Mouse (Mus musculus) forebrain, embryonic 11.5 days (tissue): ENCODE results near the gene Shisa5. TPM values are rescaled to one million over a fixed set of nuclear protein-coding genes. Genes with fewer than 3 reads are reported as not detected.

Experiments
- ATAC-seq: fragments of 200-750 bp; cut with Nextera tagmentation; replicated peaks from 2 replicates; pipeline ENCODE4 v1.8.0; 2017; ENCODE audit warnings: moderate TSS enrichment; ENCODE audit not compliant: low FRiP score
- DNase-seq: peaks from one replicate; pipeline ENCODE4 v3.0.0-alpha.2; 2017; ENCODE audit warnings: low spot score
- H3K27ac ChIP-seq: fragments of 300-500 bp; sonication (generic); 2 replicates; pipeline ENCODE4 v1.5.1; 2014; ENCODE audit warnings: low read depth, low read length
- H3K27me3 ChIP-seq: fragments of 300-500 bp; sonication (generic); 2 replicates; pipeline ENCODE4 v1.6.1; 2014; ENCODE audit warnings: mild to moderate bottlenecking, low read length, mixed read lengths; ENCODE audit not compliant: control insufficient read depth, insufficient read depth
- H3K36me3 ChIP-seq: fragments of 300-500 bp; sonication (generic); 2 replicates; pipeline ENCODE4 v1.6.1; 2014; ENCODE audit warnings: mild to moderate bottlenecking, low read length, moderate library complexity, mixed read lengths; ENCODE audit not compliant: control insufficient read depth, insufficient read depth
- H3K4me1 ChIP-seq: fragments of 300-500 bp; sonication (generic); replicated peaks from 2 replicates; pipeline ENCODE4 v1.6.1; 2014; ENCODE audit warnings: low read length, mixed read lengths; ENCODE audit not compliant: control insufficient read depth, insufficient read depth
- H3K4me2 ChIP-seq: fragments of 300-500 bp; sonication (generic); 2 replicates; pipeline ENCODE4 v1.6.1; 2014; ENCODE audit warnings: low read depth, mild to moderate bottlenecking, low read length, moderate library complexity, mixed read lengths; ENCODE audit not compliant: severe bottlenecking
- H3K4me3 ChIP-seq: fragments of 300-500 bp; sonication (generic); 2 replicates; pipeline ENCODE4 v1.5.1; 2014; ENCODE audit warnings: low read depth, low read length
- H3K9ac ChIP-seq: fragments of 300-500 bp; sonication (generic); 2 replicates; pipeline ENCODE4 v1.6.1; 2014; ENCODE audit warnings: low read length
- H3K9me3 ChIP-seq: fragments of 300-500 bp; sonication (generic); 2 replicates; pipeline ENCODE4 v1.6.1; 2016; ENCODE audit warnings: low read length, mixed read lengths; ENCODE audit not compliant: control insufficient read depth
- WGBS: fragments of 180-500 bp; shearing (Covaris S2); extraction: QIAGEN DNeasy Blood & Tissue Kit; methylation state at CpG from one replicate; pipeline ENCODE4 v1.1.7; 2014; 5-methylcytosine and 5-hydroxymethylcytosine counted together
- polyA plus RNA-seq: library from polyadenylated mRNA; unstranded; fragments of >200 nt; fragmentation: Nextera tagmentation; extraction: Ambion mirVana; gene quantifications from 2 replicates; pipeline ENCODE4 v1.2.1, GENCODE M21; 2014

Shisa5 gene
- 30.4 and 33.9 TPM in 2 replicates for polyA plus RNA-seq

DNA sequence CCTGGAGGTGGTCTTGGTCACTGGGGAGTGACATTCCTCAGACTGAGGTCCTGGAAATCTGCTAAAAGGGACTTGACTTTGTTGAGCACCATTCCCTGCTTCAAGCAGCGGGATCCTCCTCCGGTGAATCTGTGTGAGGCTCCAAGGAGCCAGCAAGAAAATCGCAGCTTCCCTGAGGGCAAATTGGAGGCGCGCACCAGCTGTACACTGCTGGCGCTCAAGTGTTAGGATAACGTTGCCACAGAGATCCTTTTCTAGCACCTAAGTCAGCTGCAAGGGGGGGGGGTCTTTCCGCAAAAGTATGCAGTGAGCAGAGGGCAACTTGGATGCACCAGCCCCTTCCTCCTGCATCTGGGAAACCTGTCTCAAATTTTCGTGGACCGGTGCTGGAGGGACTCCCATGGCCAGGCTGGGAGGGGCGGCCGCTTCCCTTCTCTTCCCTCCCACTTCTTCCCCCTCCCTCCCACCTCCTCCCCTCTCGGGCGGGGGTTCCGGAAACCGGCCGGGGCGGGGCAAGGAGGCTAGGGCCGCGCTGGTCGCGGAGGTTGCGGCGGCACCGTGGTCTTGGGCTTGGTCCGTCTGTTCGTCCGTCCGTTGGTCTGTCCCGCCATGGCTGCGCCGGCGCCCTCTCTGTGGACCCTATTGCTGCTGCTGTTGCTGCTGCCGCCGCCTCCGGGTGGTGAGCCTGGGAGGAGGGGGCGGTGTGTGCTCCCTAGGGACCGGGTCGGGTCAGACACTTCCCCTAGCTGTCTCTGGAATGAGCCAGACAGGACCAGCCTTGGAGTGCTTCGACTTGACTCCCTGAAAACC lies at the start of gene Shisa5:
Gene Shisa5 (plus strand): TSS at position 480 of the 810 bp plus-strand sequence.
- Histone ChIP-seq H3K4me3 (peak within 1 kb of the TSS; percentile 59), H3K9ac (peak within 1 kb of the TSS; percentile 79), H3K9me3 (no peaks in the 10 kb centered on the region), H3K27me3 (no peaks in the 10 kb centered on the region), H3K4me2 (peak within 1 kb of the TSS; percentile 90), H3K4me1 (no peaks in the 10 kb centered on the region), H3K27ac (no peak within 1 kb of the TSS), H3K36me3 (no peaks in the 10 kb centered on the region)
- ATAC-seq (peak; percentile 87), DNase-seq (peak; percentile 87)
- under 1% methylated on average over 33 of the region's 40 CpGs for WGBS

GRCm38 (mm10) chr9:108989802-108990461 lies 48.4 kb upstream of the Shisa5 start:
- no peak for ATAC-seq
- 88% methylated on average over 4 of the region's 4 CpGs for WGBS
- H3K27ac ChIP-seq: no peak overlapping the region

DNA sequence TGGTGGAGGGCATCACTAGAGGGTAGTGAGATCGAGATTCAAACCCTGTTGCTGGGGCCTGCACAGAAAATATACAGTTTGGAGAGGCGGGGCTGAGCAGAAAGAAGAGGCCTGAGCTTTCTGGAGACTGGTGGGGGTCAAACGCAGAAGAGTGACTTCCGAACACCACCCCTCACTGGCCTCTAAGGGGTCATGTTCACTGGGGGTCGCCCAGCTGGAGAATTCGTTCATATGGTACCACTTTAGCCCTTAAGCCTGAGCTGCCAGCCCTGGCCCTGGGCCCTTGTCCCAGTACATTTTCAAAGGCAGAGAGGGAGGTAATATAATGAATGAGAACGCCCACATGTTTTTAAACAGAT lies 47.9 kb upstream of the Shisa5 start:
- Histone ChIP-seq H3K4me3 (no peak overlapping the region), H3K4me1 (no peaks in the 10 kb centered on the region), H3K27ac (no peak overlapping the region)

More at GRCm38 (mm10) chr9:108989802-108990461, 48.4 kb upstream of the Shisa5 start:
- no peak for DNase-seq
- H3K4me2 ChIP-seq: no peak overlapping the region
- no peaks in the 10 kb centered on the region for H3K9me3 ChIP-seq
- H3K9ac ChIP-seq: no peak overlapping the region
- H3K4me3 ChIP-seq: no peak overlapping the region
- no peaks in the 10 kb centered on the region for H3K27me3 ChIP-seq
- no peaks in the 10 kb centered on the region for H3K4me1 ChIP-seq
- H3K36me3 ChIP-seq: no peaks in the 10 kb centered on the region

DNA sequence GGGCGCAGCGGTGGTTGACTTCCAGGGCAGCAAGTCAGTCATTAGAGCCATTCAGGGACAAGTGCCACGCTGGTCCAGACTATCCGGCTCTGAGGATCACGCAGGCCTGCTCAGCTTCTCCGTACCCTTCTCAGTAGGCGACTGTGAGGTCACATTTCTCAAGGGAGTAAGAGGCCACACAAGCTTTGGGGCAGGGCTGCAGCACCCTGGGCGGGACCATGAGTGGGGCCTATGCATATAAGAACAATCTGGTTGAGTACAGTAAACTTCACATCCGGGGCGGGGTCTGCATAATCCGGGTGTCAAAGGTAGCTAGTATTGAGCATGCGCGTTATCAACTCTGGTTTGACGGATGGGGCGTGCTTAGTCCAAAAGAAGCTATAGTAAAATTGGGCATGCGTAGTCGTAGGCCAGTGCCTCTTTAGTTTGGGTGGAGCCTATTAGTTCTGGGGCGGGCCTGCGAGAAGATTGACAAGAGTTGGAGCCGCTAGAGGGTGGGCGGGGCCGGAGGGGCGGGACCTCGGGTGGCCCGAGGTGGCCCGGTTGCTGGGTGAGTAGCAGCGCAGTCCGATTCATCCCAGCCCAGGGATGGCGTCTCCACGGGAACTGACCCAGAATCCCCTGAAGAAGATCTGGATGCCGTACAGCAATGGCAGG lies 46.8 kb upstream of the Shisa5 start, which contains the start of gene Pfkfb4:
Gene Pfkfb4 (plus strand): TSS at position 351 of the 657 bp plus-strand sequence.
- peak within 1 kb of the TSS; percentile 48 for H3K4me3 ChIP-seq
- H3K27ac ChIP-seq: peak within 1 kb of the TSS; percentile 65
- peak within 1 kb of the TSS; percentile 65 for H3K9ac ChIP-seq
- WGBS: under 1% methylated on average over 31 of the region's 31 CpGs
- ATAC-seq (peak; percentile 96), DNase-seq (peak; percentile 97)
- H3K4me1 ChIP-seq: no peaks in the 10 kb centered on the region
- H3K4me2 ChIP-seq: peak within 1 kb of the TSS; percentile 72
- no peaks in the 10 kb centered on the region for H3K27me3 ChIP-seq
- H3K36me3 ChIP-seq: no peaks in the 10 kb centered on the region
- no peaks in the 10 kb centered on the region for H3K9me3 ChIP-seq

More for the DNA sequence above, 47.9 kb upstream of the Shisa5 start:
- ATAC-seq (no peak), DNase-seq (no peak)
- WGBS: 69% methylated on average over 7 of the region's 7 CpGs
- no peak overlapping the region for H3K4me2 ChIP-seq
- no peaks in the 10 kb centered on the region for H3K36me3 ChIP-seq
- H3K9me3 ChIP-seq: no peaks in the 10 kb centered on the region
- no peaks in the 10 kb centered on the region for H3K27me3 ChIP-seq
- H3K9ac ChIP-seq: no peak overlapping the region

GRCm38 (mm10) chr9:108992085-108992469 lies 46.3 kb upstream of the Shisa5 start:
- ATAC-seq (no peak; the same call in 1 of the 2 replicates), DNase-seq (no peak)
- 7% methylated on average over 18 of the region's 18 CpGs for WGBS
- Histone ChIP-seq H3K4me2 (peak overlapping the region; percentile 72), H3K9me3 (no peaks in the 10 kb centered on the region), H3K4me3 (peak overlapping the region; percentile 48), H3K9ac (peak overlapping the region; percentile 65), H3K4me1 (no peaks in the 10 kb centered on the region), H3K27me3 (no peaks in the 10 kb centered on the region), H3K27ac (no peak overlapping the region), H3K36me3 (no peaks in the 10 kb centered on the region)

DNA sequence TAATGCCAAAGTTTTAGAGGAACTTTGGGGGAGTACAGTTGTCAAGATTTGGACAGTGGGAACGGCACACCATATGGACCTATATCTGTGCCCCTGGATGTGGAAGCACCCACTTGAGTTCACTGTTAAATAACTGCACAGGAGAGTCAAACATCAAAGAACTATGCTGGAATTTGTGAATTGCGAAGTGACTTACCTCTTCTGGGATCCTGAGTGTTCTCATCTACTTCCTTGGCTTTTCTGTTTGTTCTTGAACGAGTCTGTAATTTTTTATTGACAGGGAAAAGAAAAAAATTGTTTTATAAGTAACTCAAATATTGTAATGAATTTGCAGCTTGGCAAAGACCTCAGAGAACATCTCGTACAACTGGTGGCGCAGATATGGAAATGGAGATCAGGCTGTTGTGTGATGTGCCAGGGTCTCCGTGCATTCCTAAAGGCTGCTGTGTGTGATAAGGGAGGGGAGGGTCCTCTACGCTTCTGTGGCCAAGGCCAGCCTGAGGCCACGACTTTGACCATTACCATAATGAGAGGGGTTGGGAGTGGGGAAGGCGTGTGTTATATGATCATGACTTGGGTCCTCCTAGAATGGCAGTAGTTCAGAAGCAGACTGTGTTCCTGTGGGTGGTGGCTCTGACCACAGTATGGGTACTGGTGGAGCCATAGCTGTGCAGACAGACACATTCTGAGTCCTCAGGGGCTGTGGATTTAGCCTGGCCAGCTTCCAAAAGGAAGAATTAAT lies 45.6 kb upstream of the Shisa5 start:
- Histone ChIP-seq H3K36me3 (no peaks in the 10 kb centered on the region), H3K27ac (no peak overlapping the region), H3K9me3 (no peaks in the 10 kb centered on the region), H3K4me2 (no peak overlapping the region; the same call in 1 of the 2 replicates), H3K27me3 (no peaks in the 10 kb centered on the region), H3K4me1 (no peaks in the 10 kb centered on the region), H3K9ac (no peak overlapping the region), H3K4me3 (peak overlapping the region; percentile 48; the same call in 1 of the 2 replicates)
- WGBS: 87% methylated on average over 9 of the region's 9 CpGs
- ATAC-seq (no peak), DNase-seq (no peak)

GRCm38 (mm10) chr9:108996411-108996810 lies 42.0 kb upstream of the Shisa5 start:
- no peaks in the 10 kb centered on the region for H3K36me3 ChIP-seq
- H3K4me3 ChIP-seq: no peak overlapping the region
- H3K27ac ChIP-seq: no peak overlapping the region
- WGBS: 82% methylated on average over 9 of the region's 9 CpGs
- no peak overlapping the region for H3K9ac ChIP-seq
- H3K4me2 ChIP-seq: no peak overlapping the region
- no peak for ATAC-seq
- H3K4me1 ChIP-seq: no peaks in the 10 kb centered on the region
- no peaks in the 10 kb centered on the region for H3K9me3 ChIP-seq
- no peaks in the 10 kb centered on the region for H3K27me3 ChIP-seq
- DNase-seq: no peak
